Mouse (Mus musculus) heart, embryonic 11.5 days (tissue): ENCODE data around the gene 1700010I14Rik. TPM values are rescaled to one million over a fixed set of nuclear protein-coding genes. Genes with fewer than 3 reads are reported as not detected.

Source experiments
- ATAC-seq: fragments of 200-750 bp; cut with Nextera tagmentation; replicated peaks from 2 replicates; pipeline ENCODE4 v1.8.0; 2017; ENCODE audit warnings: moderate library complexity; ENCODE audit not compliant: insufficient number of reproducible peaks, low FRiP score, low TSS enrichment
- H3K27ac ChIP-seq: fragments of 300-500 bp; sonication (generic); 2 replicates; pipeline ENCODE4 v1.5.1; 2014; ENCODE audit warnings: mild to moderate bottlenecking, low read depth, low read length
- H3K27me3 ChIP-seq: fragments of 300-500 bp; sonication (generic); 2 replicates; pipeline ENCODE4 v1.6.1; 2014; ENCODE audit warnings: mild to moderate bottlenecking, low read length, mixed read lengths; ENCODE audit not compliant: control insufficient read depth, insufficient read depth
- H3K36me3 ChIP-seq: fragments of 300-500 bp; sonication (generic); 2 replicates; pipeline ENCODE4 v1.6.1; 2014; ENCODE audit warnings: mild to moderate bottlenecking, low read length, moderate library complexity, mixed read lengths; ENCODE audit not compliant: control insufficient read depth, insufficient read depth
- H3K4me1 ChIP-seq: fragments of 300-500 bp; sonication (generic); 2 replicates; pipeline ENCODE4 v1.6.1; 2014; ENCODE audit warnings: low read length; ENCODE audit not compliant: control insufficient read depth, insufficient read depth
- H3K4me2 ChIP-seq: fragments of 300-500 bp; sonication (generic); 2 replicates; pipeline ENCODE4 v1.6.1; 2014; ENCODE audit warnings: mild to moderate bottlenecking, moderate library complexity
- H3K4me3 ChIP-seq: fragments of 300-500 bp; sonication (generic); 2 replicates; pipeline ENCODE4 v1.5.1; 2014; ENCODE audit warnings: low read depth, low read length
- H3K9ac ChIP-seq: fragments of 300-500 bp; sonication (generic); 2 replicates; pipeline ENCODE4 v1.6.1; 2014; ENCODE audit warnings: mild to moderate bottlenecking, low read depth, low read length, moderate library complexity
- H3K9me3 ChIP-seq: fragments of 300-500 bp; sonication (generic); replicated peaks from 2 replicates; pipeline ENCODE4 v1.6.1; 2016; ENCODE audit warnings: low read length; ENCODE audit not compliant: control insufficient read depth
- WGBS: fragments of 180-500 bp; shearing (Covaris S2); extraction: QIAGEN DNeasy Blood & Tissue Kit; methylation state at CpG from one replicate; pipeline ENCODE4 v1.1.7; 2014; ENCODE audit not compliant: insufficient replicate concordance; 5-methylcytosine and 5-hydroxymethylcytosine counted together
- polyA plus RNA-seq: library from polyadenylated mRNA; unstranded; fragments of >200 nt; fragmentation: Nextera tagmentation; extraction: Ambion mirVana; gene quantifications from 2 replicates; pipeline ENCODE4 v1.2.1, GENCODE M21; 2014

The 1700010I14Rik gene
- polyA plus RNA-seq, 1 experiment from 2014 or later: 0.73 TPM

DNA sequence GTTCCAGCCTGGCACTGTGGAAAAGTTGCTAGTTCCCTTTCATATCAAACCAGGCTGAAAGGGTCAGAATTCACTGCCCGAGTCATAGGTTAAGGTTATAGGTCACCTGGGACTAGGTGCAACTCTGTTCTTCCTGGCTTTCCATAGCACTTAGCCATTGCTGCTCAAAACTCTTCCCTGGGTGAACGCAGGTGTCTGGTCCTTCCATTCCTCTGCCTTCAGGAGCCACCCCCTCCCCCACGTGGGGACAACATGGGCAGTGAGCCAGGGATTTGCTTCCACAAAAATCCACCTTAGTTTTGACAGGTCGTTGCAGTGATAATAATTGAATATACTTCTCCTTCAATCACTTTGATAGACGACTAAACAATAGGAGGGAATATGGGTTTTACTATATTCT lies 764 bp upstream of the 1700010I14Rik start:
- Histone ChIP-seq H3K4me1 (no peaks in the 10 kb centered on the region), H3K9me3 (no peaks in the 10 kb centered on the region), H3K27ac (no peak overlapping the region), H3K27me3 (no peaks in the 10 kb centered on the region), H3K4me2 (no peak overlapping the region), H3K4me3 (no peak overlapping the region), H3K9ac (no peak overlapping the region), H3K36me3 (no peaks in the 10 kb centered on the region)
- no peak for ATAC-seq
- 77% methylated on average over 5 of the region's 5 CpGs for WGBS

DNA sequence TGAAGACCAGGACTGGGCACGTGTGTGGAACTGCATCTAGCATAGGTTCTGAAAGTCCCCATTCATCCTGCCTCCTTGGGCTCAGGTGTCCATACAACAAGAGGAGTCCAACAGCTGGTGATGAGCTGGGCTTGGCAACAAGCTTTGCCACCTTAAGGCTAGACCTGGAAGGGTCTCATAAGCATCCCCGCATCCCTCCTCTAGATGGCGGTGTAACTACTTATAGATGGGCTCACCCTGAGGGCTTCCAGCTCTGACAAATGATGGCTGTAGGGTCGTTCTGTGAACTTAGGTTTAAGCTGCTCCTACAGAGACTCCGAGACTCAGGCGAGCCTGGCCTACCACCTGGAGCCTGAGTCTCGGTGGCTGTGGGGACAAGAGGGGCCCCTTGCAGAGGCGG lies 3.0 kb downstream of the 1700010I14Rik start:
- Histone ChIP-seq H3K4me1 (no peaks in the 10 kb centered on the region), H3K4me2 (no peak overlapping the region), H3K4me3 (no peak overlapping the region), H3K36me3 (no peaks in the 10 kb centered on the region), H3K27me3 (no peaks in the 10 kb centered on the region), H3K9ac (no peak overlapping the region), H3K9me3 (no peaks in the 10 kb centered on the region), H3K27ac (no peak overlapping the region)
- 29% methylated on average over 8 of the region's 8 CpGs for WGBS
- no peak for ATAC-seq

DNA sequence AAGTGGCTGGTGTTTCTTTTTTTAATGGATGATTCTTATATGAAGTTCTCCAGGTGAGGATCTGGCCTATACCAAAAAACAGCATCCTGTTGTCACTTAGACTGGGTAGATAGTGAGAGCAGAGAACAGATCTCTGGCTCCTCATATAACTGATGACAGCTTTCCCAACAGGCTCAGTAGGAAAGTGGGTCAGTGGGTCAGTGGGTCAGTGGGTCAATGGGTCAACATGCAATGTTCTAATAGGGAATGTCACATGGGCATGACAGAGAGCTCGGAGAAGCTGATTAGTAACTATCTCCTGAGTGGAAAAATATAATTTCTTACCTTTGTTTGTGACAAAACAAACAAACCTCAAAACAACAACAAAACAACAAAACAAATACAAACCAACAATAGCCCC lies 7.2 kb downstream of the 1700010I14Rik start:
- Histone ChIP-seq H3K9ac (no peak overlapping the region), H3K4me3 (no peak overlapping the region), H3K27me3 (no peaks in the 10 kb centered on the region), H3K9me3 (no peaks in the 10 kb centered on the region), H3K4me2 (no peak overlapping the region), H3K36me3 (no peaks in the 10 kb centered on the region), H3K27ac (no peak overlapping the region), H3K4me1 (no peaks in the 10 kb centered on the region)
- 64% methylated on average over 1 of the region's 1 CpGs for WGBS
- ATAC-seq: no peak

DNA sequence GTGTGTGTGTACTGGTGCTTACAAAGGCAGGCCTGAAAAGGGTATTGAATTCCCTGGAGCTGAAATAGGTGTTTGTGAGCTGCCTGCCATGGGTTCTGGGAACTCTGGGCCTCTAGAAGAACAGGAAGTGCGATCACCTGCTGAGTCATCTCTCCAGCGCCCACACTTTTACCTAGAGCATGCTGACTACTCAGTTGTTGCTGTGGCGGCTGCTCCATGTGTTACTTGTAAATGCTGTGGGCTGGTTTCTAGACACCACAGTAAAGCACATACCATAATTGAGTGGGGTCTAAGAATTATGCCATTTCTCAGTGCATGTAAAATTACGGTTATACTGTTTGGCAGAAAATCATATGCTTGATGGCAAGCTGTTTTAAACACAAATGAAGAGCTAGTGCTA lies 14.3 kb downstream of the 1700010I14Rik start:
- Histone ChIP-seq H3K9me3 (no peaks in the 10 kb centered on the region), H3K27ac (no peak overlapping the region), H3K9ac (no peak overlapping the region), H3K4me2 (no peak overlapping the region), H3K4me1 (no peaks in the 10 kb centered on the region), H3K4me3 (no peak overlapping the region), H3K27me3 (no peaks in the 10 kb centered on the region), H3K36me3 (no peaks in the 10 kb centered on the region)
- 59% methylated on average over 4 of the region's 4 CpGs for WGBS
- ATAC-seq: no peak

DNA sequence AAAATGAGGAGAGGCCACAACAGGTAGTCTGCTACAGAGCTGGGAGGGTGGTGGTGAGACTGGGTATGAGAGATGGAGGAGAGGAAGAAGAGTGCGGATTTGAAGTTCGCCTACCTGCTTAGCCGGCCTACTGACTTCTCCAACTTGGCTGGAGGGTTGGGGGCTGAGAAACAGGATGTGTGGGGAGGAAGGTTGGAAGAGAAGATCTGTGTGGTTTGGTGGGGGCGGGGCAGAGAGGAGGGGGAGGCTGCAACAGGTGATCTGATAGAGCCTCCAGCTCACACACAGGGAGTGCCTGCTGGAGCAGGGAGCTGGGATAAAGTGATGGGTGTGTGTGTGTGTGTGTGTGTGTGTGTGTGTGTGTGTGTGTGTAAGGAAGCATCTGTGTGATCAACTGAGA lies 16.4 kb downstream of the 1700010I14Rik start:
- Histone ChIP-seq H3K36me3 (no peaks in the 10 kb centered on the region), H3K9ac (no peak overlapping the region), H3K9me3 (no peaks in the 10 kb centered on the region), H3K27me3 (no peaks in the 10 kb centered on the region), H3K27ac (no peak overlapping the region), H3K4me2 (no peak overlapping the region), H3K4me3 (no peak overlapping the region), H3K4me1 (no peaks in the 10 kb centered on the region)
- no peak for ATAC-seq
- WGBS: 83% methylated on average over 4 of the region's 4 CpGs

DNA sequence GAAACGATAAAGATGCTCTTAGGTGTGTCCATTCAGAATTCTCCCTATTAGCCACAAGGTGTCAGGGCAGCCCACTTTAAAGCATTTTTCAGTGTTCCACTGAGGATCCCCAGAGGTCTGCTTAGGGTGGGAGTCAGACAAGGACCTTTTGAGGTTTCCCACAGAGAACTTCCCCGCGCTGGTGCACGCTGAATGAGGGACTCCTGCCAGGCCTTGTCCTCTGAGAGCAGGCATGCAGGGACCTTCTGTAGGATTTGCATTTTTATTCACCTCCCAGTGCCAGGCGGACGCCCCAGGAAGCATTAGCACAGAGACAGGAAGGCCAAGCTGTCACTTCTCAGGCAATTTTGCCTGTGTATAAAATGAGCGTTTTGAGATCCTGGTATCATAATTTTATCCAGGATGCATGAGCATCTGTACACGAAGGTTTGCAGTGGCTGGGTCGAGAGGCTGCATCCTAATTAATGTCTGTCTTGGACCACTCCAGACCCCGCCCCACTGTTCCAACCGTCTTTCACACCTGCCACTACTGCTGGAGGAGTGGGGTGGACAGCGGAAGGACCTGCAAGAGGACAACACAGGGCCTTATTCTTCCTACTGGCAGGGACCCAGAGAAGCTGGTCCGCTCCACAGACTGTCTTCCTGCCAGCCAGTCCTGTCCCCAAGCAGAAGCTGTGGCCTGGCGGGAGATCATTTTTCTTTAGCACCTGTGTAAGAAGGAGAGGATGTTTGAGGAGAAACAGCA lies 35.2 kb downstream of the 1700010I14Rik start:
- WGBS: 34% methylated on average over 14 of the region's 14 CpGs
- ATAC-seq: no peak
- H3K27ac ChIP-seq: no peak overlapping the region

DNA sequence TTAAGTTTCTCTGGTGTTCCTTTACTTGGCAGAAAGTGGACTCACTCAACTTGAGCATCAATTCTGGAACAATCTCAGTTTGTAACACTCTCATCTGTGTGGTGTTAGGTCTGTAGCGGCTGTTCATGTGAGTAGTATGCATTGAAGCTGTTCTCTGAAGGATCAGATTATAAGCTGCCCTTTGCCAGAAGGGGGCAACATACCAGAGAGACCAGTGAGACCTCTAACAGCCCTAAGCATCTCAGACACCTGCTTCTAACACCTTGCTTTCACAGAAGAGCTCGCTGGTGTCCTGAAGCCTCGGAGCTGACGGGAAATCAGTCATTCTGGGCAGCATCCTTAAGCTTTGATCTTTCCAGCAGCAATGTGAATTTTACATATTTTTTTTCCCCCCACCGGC lies 42.0 kb downstream of the 1700010I14Rik start:
- Histone ChIP-seq H3K4me3 (no peak overlapping the region), H3K27me3 (no peaks in the 10 kb centered on the region), H3K9ac (no peak overlapping the region), H3K4me1 (no peaks in the 10 kb centered on the region), H3K4me2 (no peak overlapping the region), H3K27ac (no peak overlapping the region), H3K9me3 (no peaks in the 10 kb centered on the region), H3K36me3 (no peaks in the 10 kb centered on the region)
- 63% methylated on average over 5 of the region's 5 CpGs for WGBS
- ATAC-seq: no peak

More for the DNA sequence above, 35.2 kb downstream of the 1700010I14Rik start:
- no peak overlapping the region for H3K9ac ChIP-seq
- H3K4me2 ChIP-seq: no peak overlapping the region
- no peaks in the 10 kb centered on the region for H3K27me3 ChIP-seq
- no peak overlapping the region for H3K4me3 ChIP-seq
- H3K9me3 ChIP-seq: no peaks in the 10 kb centered on the region
- H3K36me3 ChIP-seq: no peaks in the 10 kb centered on the region
- H3K4me1 ChIP-seq: no peaks in the 10 kb centered on the region

DNA sequence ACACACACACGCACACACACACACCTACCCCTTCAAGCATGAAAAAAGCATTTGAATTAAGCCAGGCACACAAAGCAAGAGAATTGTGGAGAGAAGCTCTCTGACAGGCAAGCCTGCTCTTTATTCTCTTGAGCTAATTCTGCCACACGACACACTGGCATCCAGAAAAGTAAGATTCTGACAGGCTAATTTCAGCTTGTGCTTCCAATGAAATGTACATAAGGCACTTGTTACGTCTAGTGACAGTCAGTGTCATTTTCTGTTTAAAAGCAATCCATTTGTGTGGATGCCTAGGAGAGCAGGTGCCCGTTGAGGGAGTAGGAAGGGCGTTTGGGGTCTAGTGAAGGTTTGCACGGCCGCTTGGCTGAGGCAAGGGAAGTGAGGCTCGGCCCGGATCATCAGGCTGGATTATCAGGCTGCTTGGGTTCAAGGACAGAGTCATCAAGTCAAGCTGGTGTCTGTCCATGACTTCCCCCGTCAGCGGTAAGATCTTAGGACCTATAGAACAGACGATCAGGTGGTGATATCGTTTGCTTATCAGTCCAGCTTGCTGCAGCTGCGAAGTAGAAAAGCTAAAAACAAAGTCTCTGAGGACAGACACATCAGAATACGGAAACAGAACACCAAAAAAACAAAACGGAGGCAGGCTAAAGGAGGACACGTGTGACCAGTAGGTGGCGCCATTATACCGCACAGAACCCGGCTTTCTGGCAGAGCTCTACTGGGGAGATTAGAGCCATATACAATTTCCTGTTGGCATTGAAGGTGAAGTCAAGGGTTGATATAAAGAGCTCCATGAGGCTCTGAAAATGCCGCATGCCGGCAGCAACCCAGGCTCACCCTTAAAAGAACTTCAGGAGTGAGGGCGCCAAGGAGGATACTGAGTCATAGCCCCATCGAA lies 43.4 kb downstream of the 1700010I14Rik start:
- 0 out of 2 replicates have a peak, but pooled peaks have one; percentile 35 for ATAC-seq
- H3K27me3 ChIP-seq: no peaks in the 10 kb centered on the region

More for the DNA sequence above, 43.4 kb downstream of the 1700010I14Rik start:
- WGBS: 15% methylated on average over 24 of the region's 24 CpGs
- Histone ChIP-seq H3K9ac (peak overlapping the region; percentile 58; the same call in 1 of the 2 replicates), H3K4me3 (0 out of 2 replicates have a peak overlapping the region, but pooled peaks have one; percentile 14), H3K4me1 (no peaks in the 10 kb centered on the region), H3K36me3 (no peaks in the 10 kb centered on the region), H3K9me3 (no peaks in the 10 kb centered on the region), H3K27ac (no peak overlapping the region), H3K4me2 (peak overlapping the region; percentile 57)
